Mouse (Mus musculus) C2C12 (cell line): ENCODE measurements at regions not wholly inside any gene's neighbourhood (a gene's known extent, or its start where the extent isn't known, plus 50 kb on each side); places are given as distances from the start of the nearest gene placed in this dataset.

ENCODE experiments used
- CEBPB ChIP-seq: IDR thresholded peaks from one replicate; pipeline ENCODE4 v1.6.1; 2011; ENCODE audit warnings: low read depth, mild to moderate bottlenecking, control low read depth, moderate library complexity
- CTCF ChIP-seq: IDR thresholded peaks from one replicate; pipeline ENCODE4 v1.5.1; 2011; ENCODE audit not compliant: control insufficient read depth, insufficient read depth, insufficient read length
- USF1 ChIP-seq: IDR thresholded peaks from one replicate; pipeline ENCODE4 v1.6.1; 2011; ENCODE audit warnings: low read depth, mild to moderate bottlenecking, control low read depth, moderate library complexity

DNA sequence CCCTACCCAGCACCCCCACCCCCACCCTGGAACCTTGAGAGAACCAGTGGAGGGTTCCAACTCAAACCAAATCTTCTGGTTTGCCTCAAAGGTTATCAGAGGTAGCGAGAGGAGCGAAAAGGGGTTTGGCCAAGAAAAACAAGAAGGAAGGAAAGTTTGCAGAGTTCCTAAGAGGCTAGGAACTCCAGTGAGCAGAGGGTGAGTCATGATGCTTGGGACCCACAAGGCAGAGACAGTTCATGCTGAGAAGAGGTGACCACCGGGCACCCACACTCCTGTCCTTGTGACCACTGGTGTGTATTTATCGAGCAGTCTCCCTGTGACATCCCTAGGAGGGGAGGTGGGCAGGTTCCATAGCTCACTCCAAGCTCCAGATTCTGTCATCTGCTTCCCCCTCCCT, 104.1 kb upstream of the Sipa1l1 start:
- TF ChIP-seq USF1 (no peak), CEBPB (no peak), CTCF (no peak)
